Mouse (Mus musculus) bone marrow, adult 2 months (tissue): ENCODE results near the gene Lrrk1.

Experiments used
- CTCF ChIP-seq: fragments of 200-500 bp; IDR thresholded peaks from 2 replicates; pipeline ENCODE4 v1.5.1; 2011; ENCODE audit warnings: low read length, control low read depth; ENCODE audit not compliant: control insufficient read depth, insufficient read depth
- POLR2A ChIP-seq: fragments of 200-500 bp; IDR thresholded peaks from 2 replicates; pipeline ENCODE4 v1.6.1; 2011; ENCODE audit warnings: low read depth, mild to moderate bottlenecking, control low read depth, low read length, borderline replicate concordance; ENCODE audit not compliant: control insufficient read depth

DNA sequence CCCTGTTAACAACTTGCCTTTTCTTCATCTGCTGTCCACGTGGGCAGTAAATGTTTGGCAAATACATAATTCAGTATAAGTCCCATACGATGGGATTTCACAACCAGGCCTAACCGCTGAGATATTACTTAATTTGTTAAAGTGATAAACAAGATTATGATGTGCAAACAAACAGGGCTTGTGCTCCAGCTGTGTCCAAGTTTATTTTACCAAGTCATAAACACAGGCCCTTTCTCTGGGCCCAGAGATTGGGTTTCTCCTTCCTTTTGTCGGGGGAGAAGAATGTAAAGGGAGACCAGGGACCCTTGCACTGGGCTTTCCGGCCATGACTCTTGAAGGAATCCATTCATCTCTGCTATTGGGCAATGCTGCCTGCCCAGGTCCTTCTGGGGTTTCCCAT, 129.2 kb downstream of the Lrrk1 start:
- no peak for TF ChIP-seq POLR2A
- no peak for TF ChIP-seq CTCF
